Mouse (Mus musculus): ENCODE measurements around the gene Otulin.
A peak's percentile ranks its signal among the peaks of the same experiment; 100 is the strongest.

DNA sequence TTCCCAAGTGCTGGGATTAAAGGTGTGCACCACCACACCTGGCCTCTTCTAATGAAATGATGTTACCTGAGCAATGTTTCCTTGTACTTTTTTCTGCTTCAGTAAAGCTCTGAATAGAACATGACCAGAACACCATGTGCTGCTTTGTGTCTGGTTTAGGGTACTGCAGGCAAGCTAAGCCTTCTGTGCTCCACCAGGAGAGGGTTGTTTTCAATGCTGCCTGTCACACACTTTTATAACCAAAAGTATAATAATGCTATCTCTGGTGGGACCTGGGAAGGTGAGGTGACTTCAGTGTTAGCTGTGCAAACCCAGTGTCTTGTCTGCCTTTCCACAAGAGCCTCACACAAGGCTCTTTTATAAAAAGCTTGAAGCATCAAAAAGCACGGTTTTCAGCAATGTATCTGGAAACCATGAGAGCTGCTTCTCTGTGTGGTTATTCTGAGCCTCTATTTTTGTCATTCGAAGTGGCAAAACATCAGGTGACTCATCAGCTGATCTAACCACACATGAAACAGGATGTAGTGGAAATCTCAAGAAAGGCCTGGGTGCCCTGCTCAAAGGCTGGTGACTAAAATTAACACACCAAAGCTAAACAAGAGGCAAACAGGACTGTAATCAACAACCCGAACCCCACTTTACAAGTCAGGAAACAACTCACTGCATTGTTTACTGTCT is 33.9 kb downstream of the Otulin start:
- peak; percentile 7; the same call in 1 of the 2 replicates for TF ChIP-seq CTCF (IDR thresholded peaks at IDR 0.05)
- no peak for TF ChIP-seq EP300 (IDR thresholded peaks at IDR 0.05)

All from lung, postnatal 0 days (tissue).